Mouse (Mus musculus) midbrain, embryonic 15.5 days (tissue): ENCODE data around the gene Dxo. TPM values are rescaled to one million over a fixed set of nuclear protein-coding genes. Genes with fewer than 3 reads are reported as not detected.
"Not testable (repeated sequence)": the region's sequence is repeated elsewhere in the genome, so short reads cannot be mapped to it uniquely, and the experiment has no call there.

ENCODE experiments used
- ATAC-seq: fragments of 200-750 bp; cut with Nextera tagmentation; replicated peaks from 2 replicates; pipeline ENCODE4 v1.8.0; 2017; ENCODE audit warnings: moderate TSS enrichment
- H3K27ac ChIP-seq: fragments of 300-500 bp; sonication (generic); 2 replicates; pipeline ENCODE4 v1.5.1; 2015; ENCODE audit warnings: mild to moderate bottlenecking, inconsistent platforms
- H3K27me3 ChIP-seq: fragments of 300-500 bp; sonication (generic); replicated peaks from 2 replicates; pipeline ENCODE4 v1.6.1; 2015; ENCODE audit warnings: inconsistent platforms
- H3K36me3 ChIP-seq: fragments of 300-500 bp; sonication (generic); replicated peaks from 2 replicates; pipeline ENCODE4 v1.6.1; 2015; ENCODE audit warnings: inconsistent platforms
- H3K4me1 ChIP-seq: fragments of 300-500 bp; sonication (generic); 2 replicates; pipeline ENCODE4 v1.6.1; 2015; ENCODE audit warnings: inconsistent platforms
- H3K4me2 ChIP-seq: fragments of 300-500 bp; sonication (generic); 2 replicates; pipeline ENCODE4 v1.6.1; 2015; ENCODE audit warnings: inconsistent platforms, mild to moderate bottlenecking, moderate library complexity
- H3K4me3 ChIP-seq: fragments of 300-500 bp; sonication (generic); 2 replicates; pipeline ENCODE4 v1.5.1; 2015; ENCODE audit warnings: mild to moderate bottlenecking, inconsistent platforms
- H3K9ac ChIP-seq: fragments of 300-500 bp; sonication (generic); 2 replicates; pipeline ENCODE4 v1.6.1; 2015; ENCODE audit warnings: mild to moderate bottlenecking, inconsistent platforms
- H3K9me3 ChIP-seq: fragments of 300-500 bp; sonication (generic); 2 replicates; pipeline ENCODE4 v1.6.1; 2016; ENCODE audit warnings: inconsistent platforms
- WGBS: fragments of 180-500 bp; shearing (Covaris S2); methylation state at CpG from one replicate; pipeline ENCODE4 v1.1.7; 2015; ENCODE audit warnings: mixed read lengths; 5-methylcytosine and 5-hydroxymethylcytosine counted together
- polyA plus RNA-seq: library from polyadenylated mRNA; unstranded; fragments of >200 nt; fragmentation: Nextera tagmentation; extraction: Ambion mirVana; gene quantifications from 2 replicates; pipeline ENCODE4 v1.2.1, GENCODE M21; 2015

Gene Dxo
- polyA plus RNA-seq, 1 experiment from 2014 or later, result 75.0 TPM

DNA sequence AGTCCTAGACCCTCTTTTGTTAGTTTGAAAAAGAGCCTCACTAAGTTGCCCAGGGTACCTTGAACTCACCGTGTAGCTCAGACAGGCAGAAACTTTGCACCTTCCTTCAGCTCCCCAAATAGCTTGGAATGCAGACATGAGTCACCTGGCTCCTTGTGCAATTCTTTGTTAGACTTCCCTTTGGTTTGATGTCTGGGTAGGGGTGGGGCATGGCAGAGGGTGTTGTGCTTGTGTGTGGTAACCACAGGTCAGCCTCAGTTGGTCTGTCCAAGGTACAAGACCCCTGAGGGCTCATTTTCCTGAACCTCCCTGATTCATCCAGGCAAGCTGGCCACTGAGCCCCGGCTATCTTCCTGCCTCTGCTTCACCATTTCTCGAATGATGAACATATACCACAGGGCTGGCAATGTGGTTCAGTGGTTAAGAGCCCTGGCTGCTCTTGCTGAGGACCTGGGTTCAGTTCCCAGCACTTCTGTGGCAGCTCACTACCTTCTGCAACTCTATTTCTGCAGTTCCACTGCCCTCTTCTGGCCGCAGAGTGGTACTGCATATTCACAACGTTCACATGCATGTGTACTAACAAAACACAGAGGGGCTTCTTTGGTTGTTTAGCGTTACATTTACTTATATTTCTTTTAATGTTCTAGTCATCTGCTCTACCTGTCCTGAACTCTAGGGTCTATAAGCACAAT, 31.8 kb upstream of the Dxo start:
- no peaks in the 10 kb centered on the region for H3K36me3 ChIP-seq
- no peak for ATAC-seq
- H3K27ac ChIP-seq, result no peak overlapping the region
- no peak overlapping the region for H3K4me2 ChIP-seq
- H3K9me3 ChIP-seq, result no peaks in the 10 kb centered on the region
- no peak overlapping the region for H3K4me3 ChIP-seq
- 78% methylated on average over 6 of the region's 6 CpGs for WGBS
- H3K27me3 ChIP-seq, result no peaks in the 10 kb centered on the region
- no peak overlapping the region for H3K9ac ChIP-seq
- H3K4me1 ChIP-seq, result no peaks in the 10 kb centered on the region

DNA sequence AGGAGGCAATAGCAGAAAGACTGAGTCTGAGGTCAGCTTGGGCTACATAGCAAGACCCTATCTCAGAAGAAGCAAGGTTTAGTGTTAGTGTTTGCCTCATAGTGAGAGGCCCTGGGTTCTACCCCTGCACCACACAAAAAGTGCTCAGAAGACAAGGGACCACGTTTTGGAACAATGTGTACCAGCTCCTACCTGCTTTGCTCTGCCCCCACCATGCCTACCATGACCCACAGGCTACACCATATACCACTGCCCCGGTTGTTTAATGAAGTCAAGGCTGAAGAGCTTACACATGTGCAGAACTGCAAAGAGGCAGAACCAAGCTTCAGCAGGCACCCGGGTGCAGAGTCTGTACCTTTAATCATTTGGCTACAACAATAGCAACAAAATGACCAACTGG, 29.6 kb upstream of the Dxo start:
- ATAC-seq, result no peak
- 72% methylated on average over 3 of the region's 3 CpGs for WGBS
- Histone ChIP-seq H3K27me3 (no peaks in the 10 kb centered on the region), H3K9me3 (no peaks in the 10 kb centered on the region), H3K4me3 (no peak overlapping the region), H3K4me2 (no peak overlapping the region), H3K27ac (no peak overlapping the region), H3K36me3 (no peaks in the 10 kb centered on the region), H3K9ac (no peak overlapping the region), H3K4me1 (no peaks in the 10 kb centered on the region)

DNA sequence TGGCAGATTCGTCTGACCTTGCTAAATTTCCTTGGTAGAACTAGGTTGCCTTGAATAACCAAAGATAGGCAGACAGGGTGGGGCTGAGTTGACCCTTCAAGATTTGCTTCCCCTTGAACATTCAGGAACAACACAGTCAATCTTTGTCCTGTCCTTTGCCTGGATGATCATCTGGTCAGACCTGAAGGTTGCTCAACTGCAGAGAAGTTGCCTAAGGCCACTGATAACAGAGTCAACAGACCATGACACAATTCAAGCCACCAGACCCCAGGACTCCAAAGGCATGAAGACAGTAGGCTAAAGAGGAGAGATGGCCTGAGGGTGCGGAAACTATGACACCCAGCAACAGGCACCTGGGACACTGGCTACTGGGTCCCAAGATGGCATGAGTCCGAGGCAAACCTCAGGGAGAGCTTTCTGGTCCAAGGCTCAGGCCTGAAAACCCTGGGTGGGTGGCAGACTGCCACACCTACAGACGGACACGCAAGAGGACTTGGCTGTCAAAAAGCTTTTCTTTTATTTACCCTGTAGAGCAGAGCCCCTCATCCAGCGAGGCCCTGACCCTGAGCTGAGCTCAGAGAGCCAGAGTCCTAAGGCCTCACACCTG, 28.1 kb upstream of the Dxo start:
- H3K27me3 ChIP-seq, result no peaks in the 10 kb centered on the region
- H3K4me1 ChIP-seq, result no peaks in the 10 kb centered on the region
- no peak overlapping the region for H3K4me2 ChIP-seq
- WGBS, result 84% methylated on average over 6 of the region's 6 CpGs
- no peak for ATAC-seq
- no peaks in the 10 kb centered on the region for H3K9me3 ChIP-seq
- H3K4me3 ChIP-seq, result no peak overlapping the region
- H3K36me3 ChIP-seq, result no peaks in the 10 kb centered on the region
- no peak overlapping the region for H3K27ac ChIP-seq
- no peak overlapping the region for H3K9ac ChIP-seq

DNA sequence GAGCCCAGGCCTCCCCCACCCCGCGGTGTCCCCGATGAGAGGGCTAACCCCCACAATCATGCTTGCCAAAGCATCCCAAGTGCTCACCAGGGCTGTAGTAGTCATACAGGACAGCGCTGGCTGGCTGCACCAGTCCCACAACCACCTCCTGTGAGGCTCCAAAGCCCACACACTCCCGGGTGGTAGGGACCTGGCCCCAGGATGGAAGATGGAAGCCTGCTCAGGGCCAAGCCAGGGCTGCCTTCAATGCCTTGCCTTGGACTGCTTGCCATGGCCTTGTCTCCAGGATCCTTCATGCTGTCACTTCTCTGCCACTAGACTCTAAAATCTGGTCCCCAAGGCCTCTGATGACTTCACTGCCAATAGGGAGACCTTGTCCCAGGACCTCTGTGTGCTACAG, 26.4 kb upstream of the Dxo start:
- not testable (repeated sequence) for H3K4me2 ChIP-seq, H3K27ac ChIP-seq, H3K27me3 ChIP-seq, H3K9ac ChIP-seq, H3K36me3 ChIP-seq, H3K9me3 ChIP-seq, H3K4me3 ChIP-seq, H3K4me1 ChIP-seq, ATAC-seq
- WGBS, result 90% methylated on average over 5 of the region's 5 CpGs

DNA sequence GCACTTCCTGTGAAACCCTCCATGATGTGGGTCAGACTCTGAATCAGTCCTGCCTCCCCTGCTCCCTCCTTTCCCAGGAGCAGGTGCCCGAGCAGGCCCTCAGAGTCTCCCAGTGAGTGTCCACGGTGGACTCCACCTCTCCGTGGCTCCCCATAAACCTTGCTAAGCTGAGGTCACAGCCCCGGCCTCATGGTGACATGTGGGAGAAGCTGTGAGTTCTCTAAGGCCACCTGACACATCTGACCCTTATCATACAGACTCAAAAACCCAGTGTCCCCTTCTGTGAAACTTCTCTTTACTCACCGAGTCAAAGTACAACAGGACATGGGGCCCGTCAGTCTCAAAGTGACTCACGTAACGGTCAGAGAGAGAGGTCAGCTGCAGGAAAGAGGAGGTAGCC, 26.0 kb upstream of the Dxo start:
- not testable (repeated sequence) for H3K36me3 ChIP-seq, H3K9me3 ChIP-seq, H3K9ac ChIP-seq, ATAC-seq, H3K27me3 ChIP-seq, H3K4me3 ChIP-seq, H3K27ac ChIP-seq, H3K4me2 ChIP-seq, H3K4me1 ChIP-seq
- WGBS, result 86% methylated on average over 8 of the region's 8 CpGs

DNA sequence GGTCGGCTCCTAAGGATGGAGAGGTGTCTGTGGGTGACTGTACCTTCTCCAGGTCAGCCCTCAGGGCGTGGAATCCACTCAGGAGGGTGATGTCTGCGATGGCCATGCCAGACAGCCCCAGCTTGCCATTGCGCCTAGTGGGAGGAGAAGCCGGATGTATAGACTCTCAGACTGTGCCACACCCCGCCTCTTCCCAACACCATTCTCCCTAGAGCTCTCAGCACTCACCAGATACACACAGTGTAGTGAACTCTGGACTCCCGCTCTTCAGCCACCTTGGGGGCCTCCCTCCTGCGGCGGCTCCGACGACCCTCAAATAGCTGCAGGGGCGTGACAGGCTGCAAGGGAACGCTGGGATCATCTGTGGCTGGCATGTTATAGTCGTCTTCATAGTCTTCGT, 25.5 kb upstream of the Dxo start:
- no peak overlapping the region for H3K4me2 ChIP-seq
- ATAC-seq, result no peak
- no peaks in the 10 kb centered on the region for H3K27me3 ChIP-seq
- no peak overlapping the region for H3K27ac ChIP-seq
- H3K9ac ChIP-seq, result no peak overlapping the region
- no peaks in the 10 kb centered on the region for H3K4me1 ChIP-seq
- H3K9me3 ChIP-seq, result no peaks in the 10 kb centered on the region
- H3K4me3 ChIP-seq, result no peak overlapping the region
- 74% methylated on average over 15 of the region's 15 CpGs for WGBS
- H3K36me3 ChIP-seq, result no peaks in the 10 kb centered on the region

DNA sequence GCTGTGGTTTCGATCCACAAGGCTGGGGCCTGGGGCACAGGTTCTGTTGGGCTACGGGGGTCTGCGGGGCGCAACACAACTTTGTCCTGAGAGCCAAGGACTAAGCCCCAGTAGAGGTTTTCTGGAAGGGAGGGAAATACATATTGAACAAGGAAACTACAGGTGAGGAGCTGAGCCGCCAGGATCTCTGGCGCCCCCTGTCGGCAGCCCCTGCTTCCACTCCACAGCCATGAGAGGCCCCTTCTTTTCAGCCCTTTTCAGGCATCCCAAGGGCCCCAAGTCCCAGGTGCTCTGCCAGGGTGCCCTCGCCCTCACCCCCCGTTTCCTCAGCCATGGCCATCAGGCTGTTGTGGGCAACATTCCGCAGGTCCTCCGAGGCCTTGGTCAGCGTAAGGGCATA, 23.1 kb upstream of the Dxo start:
- not testable (repeated sequence) for H3K9ac ChIP-seq, H3K27ac ChIP-seq, ATAC-seq, H3K9me3 ChIP-seq, H3K4me2 ChIP-seq, H3K27me3 ChIP-seq, H3K4me3 ChIP-seq, H3K4me1 ChIP-seq, H3K36me3 ChIP-seq
- 63% methylated on average over 12 of the region's 12 CpGs for WGBS

DNA sequence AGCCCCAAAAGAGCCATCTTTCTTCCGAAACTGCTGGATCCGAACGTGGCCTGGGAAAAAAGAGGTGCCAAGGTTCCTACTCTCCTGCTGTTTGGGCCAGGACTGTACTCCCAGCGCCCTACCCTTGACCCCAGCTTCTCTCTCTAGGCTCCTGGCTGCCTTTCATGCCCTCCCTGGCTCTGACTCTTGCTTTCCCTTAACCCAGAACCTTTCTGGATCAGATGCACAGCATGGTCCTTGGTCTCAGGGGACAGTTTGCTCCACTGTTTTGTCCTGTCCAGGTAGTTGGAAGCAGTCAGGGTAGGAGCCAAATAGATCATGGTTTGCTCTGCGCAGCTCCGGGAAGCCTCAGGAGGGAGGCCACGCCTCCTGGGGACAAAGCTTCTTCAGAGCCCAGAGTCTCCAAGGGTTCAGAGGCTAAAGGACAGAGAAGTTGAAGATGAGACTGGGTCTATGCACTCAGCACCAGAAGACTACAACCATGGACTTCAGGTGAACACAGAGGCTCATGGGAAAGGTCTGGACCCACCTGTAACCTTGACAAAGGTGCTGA, 21.9 kb upstream of the Dxo start:
- Histone ChIP-seq H3K9ac (no peak overlapping the region), H3K27ac (no peak overlapping the region), H3K36me3 (no peaks in the 10 kb centered on the region), H3K4me3 (no peak overlapping the region), H3K4me2 (no peak overlapping the region), H3K27me3 (no peaks in the 10 kb centered on the region), H3K4me1 (no peaks in the 10 kb centered on the region), H3K9me3 (no peaks in the 10 kb centered on the region)
- WGBS, result 81% methylated on average over 7 of the region's 7 CpGs
- ATAC-seq, result no peak

DNA sequence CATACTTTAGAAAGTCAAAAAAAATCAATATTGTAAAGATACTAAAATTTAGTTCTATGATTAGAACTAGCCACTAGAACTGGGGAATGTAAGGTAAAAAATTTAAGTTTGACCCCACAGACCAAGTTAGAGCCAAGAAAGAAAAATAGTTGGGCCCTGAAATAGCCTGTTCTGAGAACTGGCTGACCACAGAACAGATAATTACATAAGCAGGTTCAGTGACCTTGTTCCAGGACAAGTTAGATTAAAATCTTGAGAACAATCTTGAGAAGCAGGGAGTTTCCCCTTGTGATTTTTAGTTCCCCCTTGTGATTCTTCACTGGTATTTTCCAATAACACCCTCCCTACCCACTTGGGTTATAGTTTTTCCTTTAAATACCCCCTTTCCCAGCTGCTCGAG, 6.0 kb upstream of the Dxo start:
- Histone ChIP-seq H3K4me1 (peaks cover 10% of the 10 kb centered on the region), H3K36me3 (peaks cover 41% of the 10 kb centered on the region)
- not testable (repeated sequence) for H3K9me3 ChIP-seq, H3K4me3 ChIP-seq, H3K27me3 ChIP-seq, H3K9ac ChIP-seq, H3K27ac ChIP-seq, ATAC-seq, H3K4me2 ChIP-seq
- 88% methylated on average over 1 of the region's 1 CpGs for WGBS

DNA sequence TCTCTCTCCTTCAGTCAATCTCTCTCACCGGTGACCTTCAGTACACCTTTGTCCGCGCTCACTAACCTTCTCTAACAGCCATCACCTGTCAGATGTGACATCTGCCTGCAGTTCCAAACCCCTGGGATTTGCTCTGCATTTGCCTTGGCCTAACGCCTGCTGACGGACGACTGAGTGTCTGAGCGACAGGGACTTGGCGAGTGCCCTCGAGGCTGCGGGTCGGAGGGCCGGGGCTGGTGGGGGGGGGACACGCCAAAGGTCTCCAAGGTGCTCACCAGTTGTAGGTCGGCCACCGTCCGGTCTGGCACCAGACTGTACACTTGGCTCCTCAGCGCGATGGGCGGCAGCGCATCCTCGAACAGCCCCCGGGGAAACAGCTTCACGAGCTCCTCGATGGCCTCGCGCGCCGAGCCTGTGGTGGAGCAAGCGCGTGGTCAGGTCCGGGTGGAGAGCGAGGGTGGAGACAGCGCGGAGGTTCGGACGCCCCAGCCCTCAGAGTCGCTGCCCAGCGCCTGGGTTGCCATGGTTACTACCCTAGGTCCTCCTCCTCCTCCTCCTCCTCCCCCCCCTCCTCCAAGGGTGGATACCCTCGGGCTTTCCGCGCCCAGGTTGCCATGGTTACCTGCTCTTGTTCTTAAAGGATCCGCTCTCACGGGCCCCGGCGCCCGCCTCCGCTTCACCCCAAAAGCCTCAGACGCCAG, 514 bp upstream of the Dxo start:
- Histone ChIP-seq H3K4me3 (peak overlapping the region; percentile 87), H3K27me3 (no peaks in the 10 kb centered on the region), H3K9me3 (no peaks in the 10 kb centered on the region), H3K4me1 (peaks cover 31% of the 10 kb centered on the region), H3K4me2 (peak overlapping the region; percentile 98), H3K27ac (peak overlapping the region; percentile 84), H3K9ac (peak overlapping the region; percentile 70), H3K36me3 (peaks cover 29% of the 10 kb centered on the region)
- ATAC-seq, result peak; percentile 85
- 3% methylated on average over 48 of the region's 48 CpGs for WGBS

DNA sequence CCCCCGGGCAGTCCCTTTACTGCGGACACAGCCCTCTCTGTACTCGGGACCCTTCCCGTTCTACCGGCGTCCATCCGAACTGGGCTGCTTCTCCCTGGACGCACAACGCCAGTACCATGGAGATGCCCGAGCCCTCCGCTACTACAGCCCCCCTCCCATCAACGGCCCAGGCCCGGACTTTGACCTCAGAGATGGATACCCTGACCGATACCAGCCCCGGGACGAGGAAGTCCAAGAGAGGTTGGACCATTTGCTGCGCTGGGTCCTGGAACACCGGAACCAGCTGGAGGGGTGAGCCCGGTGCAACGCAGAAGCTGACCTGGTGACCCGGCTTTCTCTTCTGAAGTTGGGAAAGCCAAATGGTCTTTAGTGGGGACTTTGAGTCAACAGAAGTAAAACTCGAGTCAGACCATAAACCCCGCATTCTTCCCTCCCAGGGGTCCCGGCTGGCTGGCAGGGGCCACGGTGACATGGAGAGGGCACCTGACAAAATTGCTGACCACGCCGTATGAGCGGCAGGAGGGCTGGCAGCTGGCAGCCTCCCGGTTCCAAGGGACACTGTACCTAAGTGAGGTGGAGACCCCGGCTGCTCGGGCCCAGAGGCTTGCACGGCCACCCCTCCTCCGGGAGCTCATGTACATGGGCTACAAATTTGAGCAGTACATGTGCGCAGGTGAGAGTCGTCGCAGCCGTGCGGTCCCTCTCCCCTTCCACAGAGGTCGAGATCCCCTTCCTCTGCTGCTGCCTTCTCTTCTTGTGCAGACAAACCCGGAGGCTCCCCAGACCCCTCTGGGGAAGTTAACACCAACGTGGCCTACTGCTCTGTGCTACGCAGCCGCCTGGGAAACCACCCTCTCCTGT, 875 bp downstream of the Dxo start:
- Histone ChIP-seq H3K27ac (peak overlapping the region; percentile 84), H3K27me3 (no peaks in the 10 kb centered on the region), H3K4me2 (peak overlapping the region; percentile 98), H3K9ac (peak overlapping the region; percentile 70), H3K4me3 (peak overlapping the region; percentile 87), H3K4me1 (peaks cover 31% of the 10 kb centered on the region), H3K36me3 (peaks cover 36% of the 10 kb centered on the region), H3K9me3 (no peaks in the 10 kb centered on the region)
- ATAC-seq, result peak; percentile 25
- 44% methylated on average over 43 of the region's 43 CpGs for WGBS

DNA sequence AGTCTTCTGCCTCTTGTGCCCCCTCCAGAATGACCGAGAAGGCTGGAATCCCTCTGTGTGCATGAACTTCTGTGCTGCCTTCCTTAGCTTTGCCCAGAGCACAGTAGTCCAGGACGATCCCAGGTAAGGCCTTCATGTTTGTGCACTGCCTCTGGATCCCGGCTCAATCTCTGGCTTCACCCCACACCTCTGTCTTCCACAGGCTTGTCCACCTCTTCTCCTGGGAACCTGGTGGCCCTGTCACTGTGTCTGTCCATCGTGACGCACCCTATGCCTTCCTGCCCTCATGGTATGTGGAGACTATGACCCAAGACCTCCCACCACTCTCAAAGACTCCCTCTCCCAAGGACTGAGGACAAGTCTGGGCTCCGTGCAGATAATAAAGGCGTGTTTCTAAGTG, 2.0 kb downstream of the Dxo start:
- Histone ChIP-seq H3K4me3 (no peak overlapping the region), H3K36me3 (peaks cover 42% of the 10 kb centered on the region), H3K27ac (no peak overlapping the region), H3K9ac (no peak overlapping the region), H3K4me1 (peaks cover 31% of the 10 kb centered on the region), H3K27me3 (no peaks in the 10 kb centered on the region), H3K4me2 (no peak overlapping the region), H3K9me3 (no peaks in the 10 kb centered on the region)
- 91% methylated on average over 7 of the region's 7 CpGs for WGBS
- no peak for ATAC-seq
